Mouse (Mus musculus): ENCODE measurements around the gene Lamc2. TPM values are rescaled to one million over a fixed set of nuclear protein-coding genes. Genes with fewer than 3 reads are reported as not detected.
A peak's percentile ranks its signal among the peaks of the same experiment; 100 is the strongest.

The Lamc2 gene
- polyA plus RNA-seq, 1 experiment, result 1.3 TPM

DNA sequence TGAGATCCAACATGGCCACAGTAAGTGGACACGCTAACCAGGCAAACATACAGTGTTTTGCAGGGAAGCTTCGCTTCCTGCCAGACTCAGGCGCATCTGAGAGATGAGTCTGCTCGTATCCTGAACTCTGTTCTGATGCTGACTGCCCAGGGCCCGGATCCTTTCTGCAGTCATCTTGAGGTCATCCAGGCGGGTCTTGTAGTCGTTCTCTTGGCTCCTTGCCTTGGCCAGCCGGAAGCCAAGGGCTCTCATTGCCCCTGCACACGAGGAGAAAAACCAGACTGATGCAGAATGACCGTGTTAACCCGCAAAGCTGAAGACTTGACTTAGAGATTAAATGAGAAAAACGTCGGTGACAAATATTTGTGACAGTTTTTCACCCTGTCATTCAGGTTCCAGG, 49.6 kb downstream of the Lamc2 start:
- TF ChIP-seq POLR2A (IDR thresholded peaks at IDR 0.05; ENCODE audit: borderline replicate concordance, insufficient read depth, low read length) (no peak), CTCF (IDR thresholded peaks at IDR 0.05; ENCODE audit: borderline replicate concordance, insufficient read depth, low read depth, low read length) (no peak)
- no peak overlapping the region for H3K27ac ChIP-seq (ENCODE audit: insufficient read depth, low read length)
- H3K27me3 ChIP-seq (ENCODE audit: control insufficient read depth, insufficient read depth, low read length), result no peaks in the 10 kb centered on the region
- no peak overlapping the region for H3K4me3 ChIP-seq (replicated peaks; ENCODE audit: insufficient read depth, low read depth, low read length)
- 77% methylated on average over 13 of the region's 13 CpGs for WGBS
- H3K4me1 ChIP-seq (ENCODE audit: control insufficient read depth, insufficient read depth, low read length), result peaks cover 4% of the 10 kb centered on the region; the same call in 1 of the 2 replicates
- DNase-seq, result no peak

- no peak for DNase-seq
- Histone ChIP-seq H3K4me3 (replicated peaks; ENCODE audit: insufficient read depth, low read depth, low read length) (no peak overlapping the region), H3K4me1 (ENCODE audit: control insufficient read depth, insufficient read depth, low read length) (peaks cover 4% of the 10 kb centered on the region; the same call in 1 of the 2 replicates), H3K27ac (ENCODE audit: insufficient read depth, low read length) (no peak overlapping the region), H3K27me3 (ENCODE audit: control insufficient read depth, insufficient read depth, low read length) (no peaks in the 10 kb centered on the region)
- TF ChIP-seq POLR2A (IDR thresholded peaks at IDR 0.05; ENCODE audit: borderline replicate concordance, insufficient read depth, low read length) (no peak), CTCF (IDR thresholded peaks at IDR 0.05; ENCODE audit: borderline replicate concordance, insufficient read depth, low read depth, low read length) (no peak)
- 58% methylated on average over 9 of the region's 9 CpGs for WGBS
These were observed 52.1 kb downstream of the Lamc2 start for GRCm38 (mm10) chr1:153133865-153134781.

DNA sequence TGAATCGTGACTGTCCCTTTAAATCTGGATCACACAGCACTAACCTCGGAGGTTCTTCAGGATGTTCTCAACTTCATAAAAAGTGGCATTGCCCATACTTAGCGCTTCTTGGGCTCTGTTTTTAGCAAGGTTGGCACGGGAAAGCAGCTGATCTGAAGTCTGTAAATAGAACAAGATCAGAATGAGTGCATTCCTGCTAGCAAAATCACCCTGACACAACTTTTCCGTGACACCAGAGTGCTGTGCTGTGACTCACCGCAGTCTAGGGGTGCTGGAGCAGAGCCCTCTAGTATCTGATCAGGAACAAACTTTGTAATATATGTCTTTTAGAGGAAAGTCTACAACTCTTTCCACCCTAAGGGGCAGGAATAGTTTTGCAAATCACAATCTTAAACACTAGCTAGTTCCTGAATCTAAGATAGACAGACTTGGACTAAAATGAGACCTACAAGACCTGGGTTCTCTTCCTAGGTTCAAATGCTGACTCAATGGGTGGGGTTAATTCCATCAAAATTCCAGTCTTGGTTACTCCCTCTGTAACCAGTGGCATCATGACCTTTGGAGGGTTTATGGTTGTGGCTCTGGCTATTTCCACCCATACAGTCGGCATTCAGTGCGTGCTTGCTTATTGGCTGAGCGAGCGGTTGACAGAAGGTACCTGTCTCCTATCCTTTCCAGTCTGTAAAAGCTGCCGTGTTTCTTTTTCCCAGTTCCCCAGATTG, 56.1 kb downstream of the Lamc2 start:
- Histone ChIP-seq H3K27me3 (ENCODE audit: control insufficient read depth, insufficient read depth, low read length) (no peaks in the 10 kb centered on the region), H3K4me1 (ENCODE audit: control insufficient read depth, insufficient read depth, low read length) (peaks cover 9% of the 10 kb centered on the region), H3K27ac (ENCODE audit: insufficient read depth, low read length) (no peak overlapping the region), H3K4me3 (replicated peaks; ENCODE audit: insufficient read depth, low read depth, low read length) (no peak overlapping the region)
- no peak for DNase-seq
- WGBS, result 80% methylated on average over 11 of the region's 11 CpGs
- no peak for TF ChIP-seq POLR2A (IDR thresholded peaks at IDR 0.05; ENCODE audit: borderline replicate concordance, insufficient read depth, low read length)
- no peak for TF ChIP-seq CTCF (IDR thresholded peaks at IDR 0.05; ENCODE audit: borderline replicate concordance, insufficient read depth, low read depth, low read length)

DNA sequence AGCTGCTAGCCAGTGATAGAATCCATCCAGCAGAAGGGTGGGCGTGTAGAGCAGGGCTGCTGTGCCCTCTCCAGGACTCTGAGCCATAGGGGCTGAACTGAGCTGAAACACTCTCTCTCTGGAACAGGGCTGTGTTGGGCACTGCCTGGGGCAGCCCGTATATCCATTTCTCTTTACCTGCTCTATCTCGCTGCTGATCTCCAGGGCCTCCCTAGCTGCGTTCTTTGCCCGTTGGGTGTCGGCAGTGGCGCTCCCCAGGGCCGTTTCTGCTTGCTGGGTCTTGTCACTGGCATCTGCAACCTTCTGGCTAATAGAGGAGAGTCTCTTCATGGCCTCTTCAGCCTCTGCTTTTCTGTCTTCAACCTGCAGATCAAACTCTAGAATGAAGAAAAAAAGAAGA, 57.5 kb downstream of the Lamc2 start:
- 93% methylated on average over 8 of the region's 8 CpGs for WGBS
- TF ChIP-seq POLR2A (IDR thresholded peaks at IDR 0.05; ENCODE audit: borderline replicate concordance, insufficient read depth, low read length) (no peak), CTCF (IDR thresholded peaks at IDR 0.05; ENCODE audit: borderline replicate concordance, insufficient read depth, low read depth, low read length) (no peak)

GRCm38 (mm10) chr1:153127622-153128021, 58.6 kb downstream of the Lamc2 start:
- no peak overlapping the region for H3K4me3 ChIP-seq (replicated peaks; ENCODE audit: insufficient read depth, low read depth, low read length)
- WGBS, result 89% methylated on average over 4 of the region's 4 CpGs
- no peak overlapping the region for H3K27ac ChIP-seq (ENCODE audit: insufficient read depth, low read length)
- H3K27me3 ChIP-seq (ENCODE audit: control insufficient read depth, insufficient read depth, low read length), result no peaks in the 10 kb centered on the region
- TF ChIP-seq CTCF (IDR thresholded peaks at IDR 0.05; ENCODE audit: borderline replicate concordance, insufficient read depth, low read depth, low read length), result no peak
- H3K4me1 ChIP-seq (ENCODE audit: control insufficient read depth, insufficient read depth, low read length), result peaks cover 9% of the 10 kb centered on the region
- DNase-seq, result no peak

More for the DNA sequence above, 57.5 kb downstream of the Lamc2 start:
- Histone ChIP-seq H3K4me1 (ENCODE audit: control insufficient read depth, insufficient read depth, low read length) (peaks cover 9% of the 10 kb centered on the region), H3K27ac (ENCODE audit: insufficient read depth, low read length) (no peak overlapping the region), H3K27me3 (ENCODE audit: control insufficient read depth, insufficient read depth, low read length) (no peaks in the 10 kb centered on the region), H3K4me3 (replicated peaks; ENCODE audit: insufficient read depth, low read depth, low read length) (no peak overlapping the region)
- no peak for DNase-seq

DNA sequence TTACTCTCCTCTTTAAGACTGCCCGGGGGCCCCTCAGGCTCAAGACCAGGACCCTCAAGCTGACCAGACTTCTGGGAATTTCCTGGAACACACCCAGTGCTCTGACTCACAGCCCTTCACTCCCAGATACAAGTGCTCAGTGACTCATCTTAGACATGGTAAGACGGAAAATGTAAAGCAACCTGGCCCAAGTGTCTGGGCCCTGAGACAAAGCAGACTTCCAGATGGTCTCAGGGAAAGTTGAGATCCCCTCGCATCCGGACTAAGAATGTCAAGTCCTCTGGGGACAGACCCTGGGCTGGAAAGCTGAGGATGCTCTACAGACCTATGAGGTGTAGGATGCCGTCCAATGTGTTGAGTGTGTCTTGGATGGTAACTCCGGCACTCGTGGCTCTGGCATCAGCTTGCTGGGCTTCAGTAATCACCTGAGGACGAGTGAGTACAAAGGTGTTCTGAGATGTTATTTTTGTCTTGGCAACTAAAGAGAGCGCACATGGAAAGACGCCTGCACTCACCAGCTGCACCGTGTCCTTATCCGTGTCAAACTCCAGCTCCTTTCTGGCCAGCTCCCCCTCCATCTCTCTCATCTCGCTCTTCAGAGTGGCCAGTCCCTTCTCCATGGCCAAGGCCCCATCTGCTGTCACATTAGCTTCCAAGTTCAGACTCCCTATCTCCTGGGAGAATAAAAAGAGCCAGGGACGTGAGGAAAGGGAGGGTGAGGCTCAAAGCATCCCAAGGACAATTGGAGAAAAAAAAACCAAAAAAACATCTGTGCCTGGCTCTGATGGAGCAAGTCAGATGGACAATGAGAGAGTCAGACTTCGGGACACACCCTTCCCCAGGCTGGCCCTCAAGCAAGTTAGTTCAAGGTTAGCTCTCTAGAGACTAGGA, 59.5 kb downstream of the Lamc2 start:
- Histone ChIP-seq H3K4me1 (ENCODE audit: control insufficient read depth, insufficient read depth, low read length) (peaks cover 9% of the 10 kb centered on the region), H3K4me3 (replicated peaks; ENCODE audit: insufficient read depth, low read depth, low read length) (no peak overlapping the region), H3K27ac (ENCODE audit: insufficient read depth, low read length) (no peak overlapping the region), H3K27me3 (ENCODE audit: control insufficient read depth, insufficient read depth, low read length) (no peaks in the 10 kb centered on the region)
- DNase-seq, result peak; percentile 57 to 81
- 14% methylated on average over 15 of the region's 15 CpGs for WGBS
- no peak for TF ChIP-seq CTCF (IDR thresholded peaks at IDR 0.05; ENCODE audit: borderline replicate concordance, insufficient read depth, low read depth, low read length)
- TF ChIP-seq POLR2A (IDR thresholded peaks at IDR 0.05; ENCODE audit: borderline replicate concordance, insufficient read depth, low read length), result no peak
